Mouse (Mus musculus) E14TG2a.4 (cell line): ENCODE measurements around the gene Togaram1.

Experiments
- H3K27me3 ChIP-seq: 2 replicates; pipeline ENCODE4 v1.6.1; 2014; ENCODE audit warnings: low read length, control low read depth; ENCODE audit not compliant: insufficient read depth
- H3K36me3 ChIP-seq: 2 replicates; pipeline ENCODE4 v1.6.1; 2014; ENCODE audit warnings: low read length, control low read depth; ENCODE audit not compliant: insufficient read depth
- H3K4me1 ChIP-seq: replicated peaks from 2 replicates; pipeline ENCODE4 v1.6.1; 2014; ENCODE audit warnings: low read depth, low read length, control low read depth
- H3K4me3 ChIP-seq: replicated peaks from 2 replicates; pipeline ENCODE4 v1.5.1; 2014; ENCODE audit warnings: mild to moderate bottlenecking, low read length
- H3K9me3 ChIP-seq: 2 replicates; pipeline ENCODE4 v1.6.1; 2014; ENCODE audit warnings: low read length, control low read depth
- CTCF ChIP-seq: conservative IDR thresholded peaks from 2 replicates; pipeline ENCODE4 v1.5.1; 2014; ENCODE audit warnings: low read length
- NANOG ChIP-seq: IDR thresholded peaks from 2 replicates; pipeline ENCODE4 v1.6.1; 2014; ENCODE audit warnings: borderline replicate concordance, low read length, mixed read lengths
- POU5F1 ChIP-seq: IDR thresholded peaks from 2 replicates; pipeline ENCODE4 v1.6.1; 2014; ENCODE audit warnings: low read length, borderline replicate concordance

Gene Togaram1

DNA sequence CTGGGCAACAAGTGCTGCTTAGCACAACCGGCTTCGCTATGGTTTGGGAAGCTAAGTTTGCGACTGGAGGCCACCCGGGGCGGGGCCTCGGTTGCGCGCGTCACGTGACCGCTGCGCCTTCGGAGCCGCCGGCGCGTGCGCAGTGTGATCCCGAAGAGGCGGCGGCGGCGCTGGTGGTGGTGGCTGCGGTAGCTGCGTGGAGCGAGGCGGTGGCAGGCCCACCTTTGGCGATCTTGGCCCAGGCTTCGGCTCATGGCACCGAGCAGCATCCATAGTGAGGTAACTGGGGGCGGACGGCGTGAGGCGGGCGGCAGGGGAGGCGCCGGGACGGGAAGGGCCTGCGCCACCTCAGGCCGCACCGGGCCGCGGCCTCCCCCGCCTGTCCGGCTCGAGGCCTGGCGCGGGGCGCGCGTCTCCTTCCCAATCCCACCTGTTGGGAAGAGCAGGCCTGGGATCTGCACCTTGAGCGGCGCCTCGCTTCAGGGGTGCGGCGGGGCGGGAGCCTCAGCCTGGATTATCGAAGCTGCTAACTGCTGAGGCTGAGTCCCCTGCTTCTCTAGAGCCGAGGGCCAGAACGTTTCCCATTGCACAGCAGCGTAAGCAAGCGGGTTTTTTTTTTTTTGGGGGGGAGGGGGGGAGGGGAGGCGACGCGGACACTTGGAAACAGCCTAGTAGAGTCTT, 70.7 kb downstream of the Togaram1 start, which contains the start of gene Prpf39:
Gene Prpf39, plus strand, starts transcription at position 144 of the 681 bp plus-strand sequence.
- Histone ChIP-seq H3K4me3 (peak within 1 kb of the TSS; percentile 82), H3K36me3 (no peaks in the 10 kb centered on the region), H3K27me3 (no peaks in the 10 kb centered on the region), H3K4me1 (peaks cover 14% of the 10 kb centered on the region), H3K9me3 (peaks cover 38% of the 10 kb centered on the region)
- TF ChIP-seq CTCF (no peak), NANOG (no peak), POU5F1 (no peak)

GRCm38 (mm10) chr12:65036892-65037545, 71.4 kb downstream of the Togaram1 start:
- peak; percentile 76 for TF ChIP-seq POU5F1
- TF ChIP-seq CTCF: no peak

GRCm38 (mm10) chr12:65037546-65037937, 71.9 kb downstream of the Togaram1 start:
- H3K4me1 ChIP-seq: peaks cover 14% of the 10 kb centered on the region
- no peak overlapping the region for H3K4me3 ChIP-seq
- peaks cover 5% of the 10 kb centered on the region; the same call in 1 of the 2 replicates for H3K36me3 ChIP-seq
- TF ChIP-seq NANOG (no peak), CTCF (no peak), POU5F1 (no peak)
- H3K9me3 ChIP-seq: peaks cover 38% of the 10 kb centered on the region
- no peaks in the 10 kb centered on the region for H3K27me3 ChIP-seq

More at GRCm38 (mm10) chr12:65036892-65037545, 71.4 kb downstream of the Togaram1 start:
- Histone ChIP-seq H3K4me3 (peak overlapping the region; percentile 82), H3K9me3 (peaks cover 38% of the 10 kb centered on the region), H3K4me1 (peaks cover 14% of the 10 kb centered on the region), H3K36me3 (0 out of 2 replicates have a peak, but pooled peaks cover under 1% of the 10 kb centered on the region), H3K27me3 (no peaks in the 10 kb centered on the region)

DNA sequence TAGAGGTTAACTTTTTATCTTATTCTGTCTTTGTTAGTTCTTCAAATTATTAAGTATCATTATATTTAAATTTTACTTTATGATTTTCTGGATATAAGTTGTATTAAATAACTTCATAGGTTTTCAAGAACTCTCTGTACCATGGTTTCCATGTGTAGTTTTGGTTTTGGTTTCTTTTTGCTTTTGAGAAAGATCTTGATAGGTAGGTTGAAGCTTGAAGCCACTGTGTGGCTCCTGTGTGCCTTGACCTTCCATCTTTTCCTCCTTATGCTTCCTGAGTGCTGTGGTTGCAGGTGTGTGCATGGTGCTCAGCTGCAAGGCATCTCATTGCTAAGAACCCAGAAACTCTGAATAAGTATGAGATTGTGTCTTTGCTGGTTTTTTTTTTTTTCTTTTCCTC, 83.2 kb downstream of the Togaram1 start:
- Histone ChIP-seq H3K9me3 (no peaks in the 10 kb centered on the region), H3K4me3 (no peak overlapping the region), H3K4me1 (no peaks in the 10 kb centered on the region), H3K36me3 (peaks cover 30% of the 10 kb centered on the region), H3K27me3 (no peaks in the 10 kb centered on the region)
- TF ChIP-seq CTCF (no peak), NANOG (no peak), POU5F1 (no peak)

- Histone ChIP-seq H3K9me3 (no peaks in the 10 kb centered on the region), H3K36me3 (peaks cover 73% of the 10 kb centered on the region), H3K4me1 (no peaks in the 10 kb centered on the region), H3K27me3 (no peaks in the 10 kb centered on the region), H3K4me3 (no peak overlapping the region)
- TF ChIP-seq POU5F1 (no peak), NANOG (no peak), CTCF (no peak)
Measured at GRCm38 (mm10) chr12:65058203-65058602, 92.6 kb downstream of the Togaram1 start.

DNA sequence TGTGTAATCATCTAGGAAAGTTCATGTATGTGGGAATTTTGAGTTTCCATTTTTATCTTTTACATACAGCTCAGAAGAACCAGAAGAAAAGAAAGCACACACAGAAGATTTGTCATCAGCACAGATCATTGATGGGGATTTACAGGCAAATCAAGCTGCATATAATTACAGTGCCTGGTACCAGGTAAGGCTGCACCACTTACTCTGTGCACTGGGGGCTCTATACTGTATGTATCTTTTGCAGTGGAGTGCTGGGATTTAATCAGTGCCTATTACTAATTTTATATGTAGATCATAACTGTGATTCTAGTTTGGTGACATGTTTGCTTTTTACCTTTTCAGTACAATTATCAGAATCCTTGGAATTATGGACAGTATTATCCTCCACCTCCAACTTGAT, 95.5 kb downstream of the Togaram1 start:
- Histone ChIP-seq H3K27me3 (no peaks in the 10 kb centered on the region), H3K36me3 (peaks cover 77% of the 10 kb centered on the region)
- TF ChIP-seq NANOG (no peak), POU5F1 (no peak)

DNA sequence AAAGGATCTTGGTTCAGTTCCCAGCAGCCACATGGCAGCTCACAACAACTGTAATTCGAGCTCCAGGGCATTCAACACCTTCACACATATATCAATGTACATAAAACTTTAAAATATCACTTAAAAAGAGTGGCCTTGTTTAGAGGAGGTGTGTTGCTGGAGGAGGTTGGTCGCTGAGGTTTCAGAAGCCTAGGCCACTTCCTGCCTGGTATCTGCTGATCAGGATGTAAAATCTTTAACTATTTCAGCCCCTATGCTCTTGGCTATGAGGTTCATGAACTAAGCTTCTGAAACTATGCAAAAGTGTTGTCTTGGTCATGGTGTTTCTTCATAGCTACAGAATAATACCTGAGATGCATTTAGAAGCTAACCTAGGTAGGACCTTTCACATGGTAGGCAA, 99.6 kb downstream of the Togaram1 start:
- Histone ChIP-seq H3K4me1 (peaks cover 23% of the 10 kb centered on the region), H3K4me3 (no peak overlapping the region), H3K9me3 (no peaks in the 10 kb centered on the region), H3K27me3 (no peaks in the 10 kb centered on the region), H3K36me3 (peaks cover 94% of the 10 kb centered on the region)
- TF ChIP-seq POU5F1 (no peak), NANOG (no peak), CTCF (no peak)

More for the DNA sequence above, 95.5 kb downstream of the Togaram1 start:
- Histone ChIP-seq H3K9me3 (no peaks in the 10 kb centered on the region), H3K4me1 (peaks cover 8% of the 10 kb centered on the region), H3K4me3 (no peak overlapping the region)

DNA sequence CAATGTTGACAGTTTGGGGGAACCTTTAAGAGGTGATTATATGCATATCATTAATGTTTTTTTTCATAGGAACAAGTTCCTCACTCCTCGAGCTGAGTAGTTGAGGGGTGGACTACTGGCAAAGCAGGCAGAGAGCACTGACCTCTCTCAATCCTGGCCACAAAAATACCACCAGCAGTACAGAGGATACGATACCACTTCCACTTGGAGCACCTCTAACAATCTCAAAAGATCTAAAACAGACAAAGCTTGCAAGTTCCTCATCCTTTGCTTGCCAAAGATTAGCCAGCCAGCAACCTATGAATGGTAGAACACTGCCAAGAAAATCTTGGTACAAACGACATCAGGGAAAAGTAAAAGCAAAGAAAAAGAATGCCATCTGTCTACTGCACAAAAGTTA, 100.6 kb downstream of the Togaram1 start:
- Histone ChIP-seq H3K4me3 (no peak overlapping the region), H3K36me3 (peaks cover 94% of the 10 kb centered on the region), H3K4me1 (peaks cover 27% of the 10 kb centered on the region), H3K27me3 (no peaks in the 10 kb centered on the region), H3K9me3 (no peaks in the 10 kb centered on the region)
- no peak for TF ChIP-seq POU5F1
- no peak for TF ChIP-seq NANOG
